Mouse (Mus musculus): Measurements from ENCODE around the gene Ndufs1. TPM values are rescaled to one million over a fixed set of nuclear protein-coding genes. Genes with fewer than 3 reads are reported as not detected.

The Ndufs1 gene
- polyA plus RNA-seq, 1 experiment from 2014 or later = 136 TPM

- Histone ChIP-seq H3K4me3 (peak overlapping the region; percentile 92), H3K4me2 (peak overlapping the region; percentile 67), H3K27ac (peak overlapping the region; percentile 96), H3K27me3 (replicated peaks) (no peaks in the 10 kb centered on the region), H3K9ac (peak overlapping the region; percentile 96), H3K36me3 (replicated peaks) (no peaks in the 10 kb centered on the region), H3K9me3 (no peaks in the 10 kb centered on the region), H3K4me1 (peaks cover 45% of the 10 kb centered on the region)
- WGBS = 3% methylated on average over 11 of the region's 11 CpGs
- peak; percentile 19; the same call in 1 of the 2 replicates for ATAC-seq (replicated peaks)
Observed at GRCm38 (mm10) chr1:63112865-63113261, 63.8 kb downstream of the Ndufs1 start.

GRCm38 (mm10) chr1:63112151-63112864 lies 64.3 kb downstream of the Ndufs1 start:
- H3K36me3 ChIP-seq (replicated peaks) = no peaks in the 10 kb centered on the region
- no peak for ATAC-seq (replicated peaks)
- H3K9me3 ChIP-seq = no peaks in the 10 kb centered on the region
- WGBS = 28% methylated on average over 8 of the region's 8 CpGs
- H3K4me2 ChIP-seq = peak overlapping the region; percentile 67
- peaks cover 45% of the 10 kb centered on the region for H3K4me1 ChIP-seq
- no peaks in the 10 kb centered on the region for H3K27me3 ChIP-seq (replicated peaks)
- peak overlapping the region; percentile 92 for H3K4me3 ChIP-seq
- H3K27ac ChIP-seq = peak overlapping the region; percentile 96
- peak overlapping the region; percentile 96 for H3K9ac ChIP-seq

- H3K4me2 ChIP-seq = no peak overlapping the region
Observed at GRCm38 (mm10) chr1:63110536-63111285, 65.9 kb downstream of the Ndufs1 start.

GRCm38 (mm10) chr1:63107614-63108327 lies 68.9 kb downstream of the Ndufs1 start:
- H3K27ac ChIP-seq = no peak overlapping the region
- no peak overlapping the region for H3K4me3 ChIP-seq
- H3K9ac ChIP-seq = no peak overlapping the region
- no peak overlapping the region for H3K4me2 ChIP-seq
- WGBS = 80% methylated on average over 6 of the region's 6 CpGs
- no peaks in the 10 kb centered on the region for H3K27me3 ChIP-seq (replicated peaks)
- ATAC-seq (replicated peaks) = no peak
- no peaks in the 10 kb centered on the region for H3K9me3 ChIP-seq
- peaks cover 20% of the 10 kb centered on the region for H3K4me1 ChIP-seq
- H3K36me3 ChIP-seq (replicated peaks) = no peaks in the 10 kb centered on the region

More at GRCm38 (mm10) chr1:63110536-63111285, 65.9 kb downstream of the Ndufs1 start:
- no peak overlapping the region for H3K9ac ChIP-seq
- no peaks in the 10 kb centered on the region for H3K9me3 ChIP-seq
- H3K27me3 ChIP-seq (replicated peaks) = no peaks in the 10 kb centered on the region
- H3K4me1 ChIP-seq = peaks cover 30% of the 10 kb centered on the region
- WGBS = 44% methylated on average over 7 of the region's 7 CpGs
- no peak overlapping the region for H3K27ac ChIP-seq
- no peak for ATAC-seq (replicated peaks)
- no peak overlapping the region for H3K4me3 ChIP-seq
- no peaks in the 10 kb centered on the region for H3K36me3 ChIP-seq (replicated peaks)

GRCm38 (mm10) chr1:63102758-63103451 lies 73.7 kb downstream of the Ndufs1 start:
- no peak for ATAC-seq (replicated peaks)
- no peak overlapping the region for H3K4me2 ChIP-seq
- no peaks in the 10 kb centered on the region for H3K27me3 ChIP-seq (replicated peaks)
- no peak overlapping the region for H3K4me3 ChIP-seq
- 90% methylated on average over 12 of the region's 12 CpGs for WGBS
- no peaks in the 10 kb centered on the region for H3K4me1 ChIP-seq
- no peak overlapping the region for H3K27ac ChIP-seq
- peaks cover 15% of the 10 kb centered on the region for H3K36me3 ChIP-seq (replicated peaks)
- no peak overlapping the region for H3K9ac ChIP-seq
- no peaks in the 10 kb centered on the region for H3K9me3 ChIP-seq

GRCm38 (mm10) chr1:63100196-63100595 lies 76.4 kb downstream of the Ndufs1 start:
- no peak for ATAC-seq (replicated peaks)
- Histone ChIP-seq H3K4me1 (no peaks in the 10 kb centered on the region), H3K9ac (no peak overlapping the region), H3K36me3 (replicated peaks) (peaks cover 17% of the 10 kb centered on the region), H3K9me3 (no peaks in the 10 kb centered on the region), H3K4me2 (no peak overlapping the region), H3K27me3 (replicated peaks) (no peaks in the 10 kb centered on the region), H3K27ac (no peak overlapping the region), H3K4me3 (no peak overlapping the region)
- WGBS = 93% methylated on average over 8 of the region's 8 CpGs

GRCm38 (mm10) chr1:63098831-63099230 lies 77.8 kb downstream of the Ndufs1 start:
- no peaks in the 10 kb centered on the region for H3K9me3 ChIP-seq
- H3K4me2 ChIP-seq = no peak overlapping the region
- no peak overlapping the region for H3K4me3 ChIP-seq
- H3K27ac ChIP-seq = no peak overlapping the region
- no peaks in the 10 kb centered on the region for H3K4me1 ChIP-seq
- no peak for ATAC-seq (replicated peaks)
- H3K36me3 ChIP-seq (replicated peaks) = peaks cover 17% of the 10 kb centered on the region
- H3K9ac ChIP-seq = no peak overlapping the region
- H3K27me3 ChIP-seq (replicated peaks) = no peaks in the 10 kb centered on the region
- WGBS = 84% methylated on average over 4 of the region's 4 CpGs

- H3K36me3 ChIP-seq (replicated peaks) = peaks cover 13% of the 10 kb centered on the region
- no peak overlapping the region for H3K9ac ChIP-seq
- no peaks in the 10 kb centered on the region for H3K4me1 ChIP-seq
- ATAC-seq (replicated peaks) = no peak
- no peak overlapping the region for H3K27ac ChIP-seq
- WGBS = 88% methylated on average over 5 of the region's 5 CpGs
- H3K4me2 ChIP-seq = no peak overlapping the region
- H3K27me3 ChIP-seq (replicated peaks) = no peaks in the 10 kb centered on the region
- no peak overlapping the region for H3K4me3 ChIP-seq
- H3K9me3 ChIP-seq = no peaks in the 10 kb centered on the region
Observed at GRCm38 (mm10) chr1:63096071-63096470, 80.6 kb downstream of the Ndufs1 start.

Small RNA genes lying within 50 kb of the gene (microRNA-seq; reads per million reads assigned to microRNA genes)
- gene Gm24557 (not detected), gene Gm27512 (not detected)

Other genes with a start within 250 kb of the Ndufs1 start
- gene Ino80d, start 62.2 kb downstream of the Ndufs1 start, polyA plus RNA-seq (2015; fragmentation: Nextera tagmentation; extraction: Ambion mirVana) = 10.3 and 12.7 TPM in 2 replicates
- 446 and 479 TPM in 2 replicates for gene Eef1b2, start within 50 bp of the Ndufs1 start, polyA plus RNA-seq (2015; fragmentation: Nextera tagmentation; extraction: Ambion mirVana)
- 0.66 and 1.2 TPM in 2 replicates for gene Gpr1, start 37.7 kb upstream of the Ndufs1 start, polyA plus RNA-seq (2015; fragmentation: Nextera tagmentation; extraction: Ambion mirVana)
- gene Zdbf2, start 96.4 kb upstream of the Ndufs1 start, polyA plus RNA-seq (2015; fragmentation: Nextera tagmentation; extraction: Ambion mirVana) = 40.9 and 52.5 TPM in 2 replicates